In genomic region chr5:118048928-118049327, GRCm38 (mm10) we compare ENCODE assay signal across 27 mouse cellular contexts. TPM values are rescaled to one million over a fixed set of nuclear protein-coding genes. Genes with fewer than 3 reads are reported as not detected.
DNase-seq lines count a peak whose midpoint lies in the region; ATAC-seq lines count a peak whose summit lies in the region.
"Had no signal": no experiment of that assay in that cellular context is flagged by ENCODE, and none has a peak within 500 bp of the region (broad histone marks: within the 10 kb centered on the region; RNA-seq: fewer than 3 reads in every experiment).

No protein-coding gene starts in this region.

- no peaks in the 10 kb centered on the region for H3K9me3 ChIP-seq in liver, embryonic 12.5 days (replicated peaks)
- no peaks in the 10 kb centered on the region for H3K9me3 ChIP-seq in megakaryocyte, embryonic 14.5 days
- no peaks in the 10 kb centered on the region for H3K9me3 ChIP-seq in hindbrain, embryonic 12.5 days (replicated peaks)
- H3K9me3 ChIP-seq: embryonic facial prominence, embryonic 12.5 days; forebrain, embryonic 10.5 days; forebrain, embryonic 15.5 days; hindbrain, embryonic 13.5 days; midbrain, embryonic 10.5 days; midbrain, embryonic 15.5 days; neural tube, embryonic 13.5 days had no signal

- no peak overlapping the region for H3K4me2 ChIP-seq in liver, embryonic 12.5 days
- no peak overlapping the region for H3K4me2 ChIP-seq in hindbrain, embryonic 12.5 days (replicated peaks)
- H3K4me2 ChIP-seq: embryonic facial prominence, embryonic 12.5 days; forebrain, embryonic 15.5 days; hindbrain, embryonic 13.5 days; limb, embryonic 12.5 days; midbrain, embryonic 15.5 days; neural tube, embryonic 13.5 days had no signal

- no peak for DNase-seq in liver
- peak; percentile 27 for DNase-seq in T-cell, adult 2 months (ENCODE audit: low spot score)
- DNase-seq in induced T-regulatory cell, adult 2 months (ENCODE audit: low read depth): peak; percentile 35
- DNase-seq in c-Kit-positive CD71-positive TER-119-positive erythroid progenitor cells, embryonic 14.5 days (ENCODE audit: low spot score): no peak
- DNase-seq in lung, postnatal 36 days: no peak
- DNase-seq: adrenal gland, postnatal 14 days; cerebellum, adult 9-10 months; embryo, embryonic 11 days; heart, postnatal 14 days; kidney, adult 9 months; kidney, postnatal 10 days; lung, postnatal 4 days had no signal

- 0 out of 2 replicates have a peak, but pooled peaks cover 7% of the 10 kb centered on the region for H3K27me3 ChIP-seq in liver, embryonic 12.5 days (replicated peaks)
- H3K27me3 ChIP-seq in megakaryocyte, embryonic 14.5 days (replicated peaks): no peaks in the 10 kb centered on the region
- H3K27me3 ChIP-seq in hindbrain, embryonic 12.5 days: no peaks in the 10 kb centered on the region
- H3K27me3 ChIP-seq: embryonic facial prominence, embryonic 12.5 days; forebrain, embryonic 15.5 days; hindbrain, embryonic 13.5 days; midbrain, embryonic 15.5 days; neural tube, embryonic 13.5 days; Patski had no signal

- no peak overlapping the region for H3K9ac ChIP-seq in liver, embryonic 12.5 days
- H3K9ac ChIP-seq in hindbrain, embryonic 12.5 days: no peak overlapping the region
- H3K9ac ChIP-seq: embryonic facial prominence, embryonic 12.5 days; forebrain, embryonic 15.5 days; hindbrain, embryonic 13.5 days; limb, embryonic 12.5 days; liver, embryonic 14.5 days; midbrain, embryonic 15.5 days; neural tube, embryonic 13.5 days had no signal

- ATAC-seq in liver, embryonic 12.5 days: no peak
- no peak for ATAC-seq in hindbrain, embryonic 12.5 days (ENCODE audit: low FRiP score)
- ATAC-seq: forebrain, embryonic 15.5 days; intestine, postnatal 0 days; midbrain, embryonic 15.5 days; Patski had no signal

- peak overlapping the region; percentile 25; the same call in 1 of the 2 replicates for H3K27ac ChIP-seq in liver, embryonic 12.5 days
- H3K27ac ChIP-seq in hindbrain, embryonic 12.5 days: no peak overlapping the region
- H3K27ac ChIP-seq: embryonic facial prominence, embryonic 12.5 days; forebrain, embryonic 10.5 days; forebrain, embryonic 15.5 days; hindbrain, embryonic 13.5 days; left cerebral cortex, adult 2 months; limb, embryonic 12.5 days; liver, embryonic 14.5 days; midbrain, embryonic 10.5 days; midbrain, embryonic 15.5 days; neural tube, embryonic 13.5 days had no signal

- 42% methylated on average over 5 of the region's 5 CpGs for WGBS in liver, embryonic 12.5 days (ENCODE audit: insufficient replicate concordance)
- 83% methylated on average over 5 of the region's 5 CpGs for WGBS in hindbrain, embryonic 12.5 days

- H3K36me3 ChIP-seq in liver, embryonic 12.5 days: no peaks in the 10 kb centered on the region
- H3K36me3 ChIP-seq in megakaryocyte, embryonic 14.5 days (replicated peaks; ENCODE audit: low read length): peaks cover 86% of the 10 kb centered on the region
- no peaks in the 10 kb centered on the region for H3K36me3 ChIP-seq in hindbrain, embryonic 12.5 days
- H3K36me3 ChIP-seq: embryonic facial prominence, embryonic 12.5 days; forebrain, embryonic 10.5 days; forebrain, embryonic 15.5 days; hindbrain, embryonic 13.5 days; limb, embryonic 12.5 days; midbrain, embryonic 10.5 days; midbrain, embryonic 15.5 days; neural tube, embryonic 13.5 days had no signal

- 0 out of 2 replicates have a peak, but pooled peaks cover 4% of the 10 kb centered on the region for H3K4me1 ChIP-seq in liver, embryonic 12.5 days
- peaks cover 100% of the 10 kb centered on the region for H3K4me1 ChIP-seq in megakaryocyte, embryonic 14.5 days
- H3K4me1 ChIP-seq in hindbrain, embryonic 12.5 days: no peaks in the 10 kb centered on the region
- H3K4me1 ChIP-seq: embryonic facial prominence, embryonic 12.5 days; forebrain, embryonic 10.5 days; forebrain, embryonic 15.5 days; hindbrain, embryonic 13.5 days; limb, embryonic 12.5 days; midbrain, embryonic 10.5 days; midbrain, embryonic 15.5 days; neural tube, embryonic 13.5 days had no signal

- H3K4me3 ChIP-seq in liver, embryonic 12.5 days: no peak overlapping the region
- H3K4me3 ChIP-seq in megakaryocyte, embryonic 14.5 days (replicated peaks): peak overlapping the region; percentile 86
- no peak overlapping the region for H3K4me3 ChIP-seq in hindbrain, embryonic 12.5 days
- H3K4me3 ChIP-seq: embryonic facial prominence, embryonic 12.5 days; forebrain, embryonic 10.5 days; forebrain, embryonic 15.5 days; hindbrain, embryonic 13.5 days; left cerebral cortex, adult 2 months; limb, embryonic 12.5 days; midbrain, embryonic 10.5 days; midbrain, embryonic 15.5 days; neural tube, embryonic 13.5 days had no signal

RNA-seq across cellular contexts. Expression of gene Tesc, which starts 21.4 kb away (rescaled TPM):
- 1.5 and 2.0 TPM in 2 replicates for polyA plus RNA-seq in liver, embryonic 12.5 days (2016; fragmentation: Nextera tagmentation; extraction: Ambion mirVana)
- 940 and 1,036 TPM in 2 replicates for polyA plus RNA-seq in megakaryocyte, embryonic 14.5 days (2012; ENCODE audit: insufficient read depth, low replicate concordance)
- 0.53 and 0.56 TPM in 2 replicates for polyA plus RNA-seq in hindbrain, embryonic 12.5 days (2016; fragmentation: Nextera tagmentation; extraction: Ambion mirVana)

Comparison
In these comparisons a context has a peak if more than half of its experiments do, and no peak if none do; other contexts are left out.
1. DNase-seq: peak in T-cell, adult 2 months (single experiment) and induced T-regulatory cell, adult 2 months (single experiment); none in liver (single experiment), c-Kit-positive CD71-positive TER-119-positive erythroid progenitor cells, embryonic 14.5 days (single experiment) and lung, postnatal 36 days (single experiment).
2. RNA of gene Tesc, which starts 21.4 kb away (polyA plus RNA-seq): 940 to 1,036 TPM in megakaryocyte, embryonic 14.5 days; 1.5 to 2.0 TPM in liver, embryonic 12.5 days and 0.53 to 0.56 TPM in hindbrain, embryonic 12.5 days; every median in the first group is over 100 times any median in the second.